Mouse (Mus musculus): Measurements from ENCODE around the gene Mettl23.
A peak's percentile ranks its signal among the peaks of the same experiment; 100 is the strongest.
"Not testable (repeated sequence)": the region's sequence is repeated elsewhere in the genome, so short reads cannot be mapped to it uniquely, and the experiment has no call there.

Gene Mettl23

DNA sequence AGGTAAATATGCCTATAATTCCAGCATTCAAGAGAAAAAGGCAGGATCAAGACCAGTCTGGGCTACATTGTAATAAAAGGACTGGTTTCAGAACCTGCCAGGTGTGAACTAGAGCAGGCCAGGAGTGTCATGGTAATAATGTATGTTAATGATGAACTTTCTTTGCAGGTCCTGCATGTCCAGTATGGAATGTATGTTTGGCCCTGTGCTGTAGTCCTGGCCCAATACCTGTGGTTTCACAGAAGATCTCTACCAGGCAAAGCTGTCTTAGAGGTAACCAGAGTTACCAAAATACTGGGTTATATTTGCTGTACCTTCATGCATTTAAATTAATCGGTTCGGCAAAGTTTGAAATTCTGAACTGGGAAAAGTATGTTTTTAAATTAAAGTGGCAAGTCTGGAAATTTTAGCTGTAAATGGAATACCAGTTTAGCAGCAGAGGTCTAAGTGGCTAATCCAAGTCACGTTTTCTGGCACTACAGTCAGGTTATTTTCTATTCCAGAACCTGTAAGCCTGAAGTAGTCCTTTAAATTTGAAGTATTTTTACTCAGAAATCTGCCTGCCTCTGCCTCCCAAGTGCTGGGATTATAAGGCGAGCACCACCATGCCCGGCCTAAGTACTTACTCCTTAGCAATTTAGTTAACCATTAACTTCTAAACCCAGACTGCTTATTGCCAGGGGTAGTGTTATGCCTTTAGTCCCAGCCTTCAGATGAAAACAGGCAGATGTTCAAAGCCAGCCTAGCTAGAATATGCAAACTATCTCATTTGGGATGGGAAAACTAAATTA, 5.2 kb downstream of the Mettl23 start:
- DNase-seq (ENCODE audit: low read depth, low spot score) = no peak

DNA sequence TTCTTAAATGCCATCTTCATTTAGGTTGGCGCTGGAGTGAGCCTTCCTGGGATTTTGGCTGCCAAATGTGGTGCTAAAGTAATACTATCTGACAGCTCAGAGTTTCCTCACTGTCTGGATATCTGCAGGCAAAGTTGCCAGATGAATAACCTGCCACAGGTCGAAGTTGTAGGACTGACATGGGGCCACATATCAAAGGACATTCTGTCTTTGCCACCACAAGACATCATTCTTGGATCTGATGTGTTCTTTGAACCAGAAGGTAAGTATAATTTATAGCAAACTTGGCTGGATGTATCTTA, 5.8 kb downstream of the Mettl23 start:
- not testable (repeated sequence) for DNase-seq (ENCODE audit: low read depth, low spot score)

DNA sequence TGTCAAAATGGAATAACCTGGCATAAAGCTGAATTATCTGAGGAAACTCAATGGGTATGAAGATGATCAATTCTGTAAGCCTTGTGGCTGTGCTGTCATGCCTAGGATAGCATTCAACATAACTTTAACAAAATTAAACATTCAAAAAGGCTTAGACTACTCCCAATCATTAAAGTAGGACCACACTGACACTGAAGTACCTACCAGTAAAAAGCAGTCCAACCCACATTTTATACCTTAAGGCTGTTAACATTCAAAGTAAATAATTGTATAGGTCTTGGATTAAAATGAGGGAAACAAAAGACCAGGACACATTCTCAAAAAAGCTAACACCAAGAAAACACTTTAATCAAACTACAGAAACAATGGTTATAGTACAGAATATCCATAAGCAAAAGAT, 6.5 kb downstream of the Mettl23 start:
- DNase-seq (ENCODE audit: low read depth, low spot score) = no peak

- DNase-seq (ENCODE audit: low read depth, low spot score) = no peak
Observed at GRCm38 (mm10) chr11:116850085-116850484, 7.0 kb downstream of the Mettl23 start.

- no peak for DNase-seq (ENCODE audit: low read depth, low spot score)
Observed at GRCm38 (mm10) chr11:116850833-116851477, 7.9 kb downstream of the Mettl23 start.

- DNase-seq (ENCODE audit: low read depth, low spot score) = no peak
Observed at GRCm38 (mm10) chr11:116851576-116852290, 8.7 kb downstream of the Mettl23 start.

DNA sequence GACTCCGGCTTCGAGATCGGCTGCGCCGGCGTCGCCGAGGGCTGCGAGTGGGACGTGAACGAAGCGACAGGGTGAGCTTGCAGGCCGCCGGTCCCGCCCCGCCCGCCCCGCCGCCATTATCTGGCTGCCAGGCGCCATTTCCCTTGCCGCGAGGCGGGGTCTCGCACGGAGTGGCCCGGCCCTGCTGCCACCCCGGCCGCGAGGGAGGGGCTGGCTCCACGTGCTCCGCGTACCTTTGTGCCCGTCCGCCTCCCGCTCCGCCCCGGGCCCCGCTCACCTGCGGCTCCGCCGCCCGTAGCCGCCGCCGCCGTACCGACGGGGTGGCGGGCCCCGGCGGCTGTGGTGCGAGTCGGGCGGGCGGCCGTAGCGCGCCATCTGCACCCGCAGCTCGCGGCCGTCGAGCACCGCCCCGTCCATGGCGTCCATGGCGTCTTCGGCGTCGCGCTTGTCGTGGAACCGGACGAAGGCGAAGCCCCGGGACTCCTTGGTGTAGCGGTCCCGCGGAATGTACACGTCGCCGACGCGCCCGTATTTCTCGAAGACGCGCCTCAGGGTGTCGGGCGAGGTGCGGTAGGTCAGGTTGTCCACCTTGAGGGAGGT, 9.3 kb downstream of the Mettl23 start, which contains the start of gene Mfsd11:
Gene Mfsd11 (plus strand): TSS at position 150 of the 600 bp plus-strand sequence.
- no peak for DNase-seq (ENCODE audit: low read depth, low spot score)

GRCm38 (mm10) chr11:116852891-116853511, 9.9 kb downstream of the Mettl23 start, which contains the start of gene Srsf2:
TSS of gene Srsf2 (minus strand) at chr11:116853094.
- DNase-seq (ENCODE audit: low read depth, low spot score) = peak; percentile 85

- peak; percentile 89 for DNase-seq (ENCODE audit: low read depth, low spot score)
Observed at GRCm38 (mm10) chr11:116853512-116853928, 10.4 kb downstream of the Mettl23 start.

DNA sequence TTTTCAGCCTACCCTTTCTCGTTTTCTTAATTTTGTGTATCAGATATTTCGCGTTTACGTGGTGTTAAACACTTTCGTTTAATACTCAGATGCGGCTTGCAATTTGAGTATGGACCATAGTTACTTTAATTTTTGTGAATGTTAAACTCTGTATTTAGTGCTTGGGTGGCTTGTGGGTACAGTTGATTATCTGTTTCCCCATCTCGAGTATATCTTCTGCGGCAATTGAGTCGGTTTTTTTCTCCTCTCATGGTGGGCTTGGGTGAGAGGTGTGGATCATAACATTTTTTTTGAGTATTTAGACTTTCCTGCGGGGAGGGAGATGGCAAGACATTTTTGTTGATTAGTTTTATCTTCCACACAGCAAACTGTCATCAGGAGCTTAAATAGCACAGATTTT, 11.2 kb downstream of the Mettl23 start:
- no peak for DNase-seq (ENCODE audit: low read depth, low spot score)

DNA sequence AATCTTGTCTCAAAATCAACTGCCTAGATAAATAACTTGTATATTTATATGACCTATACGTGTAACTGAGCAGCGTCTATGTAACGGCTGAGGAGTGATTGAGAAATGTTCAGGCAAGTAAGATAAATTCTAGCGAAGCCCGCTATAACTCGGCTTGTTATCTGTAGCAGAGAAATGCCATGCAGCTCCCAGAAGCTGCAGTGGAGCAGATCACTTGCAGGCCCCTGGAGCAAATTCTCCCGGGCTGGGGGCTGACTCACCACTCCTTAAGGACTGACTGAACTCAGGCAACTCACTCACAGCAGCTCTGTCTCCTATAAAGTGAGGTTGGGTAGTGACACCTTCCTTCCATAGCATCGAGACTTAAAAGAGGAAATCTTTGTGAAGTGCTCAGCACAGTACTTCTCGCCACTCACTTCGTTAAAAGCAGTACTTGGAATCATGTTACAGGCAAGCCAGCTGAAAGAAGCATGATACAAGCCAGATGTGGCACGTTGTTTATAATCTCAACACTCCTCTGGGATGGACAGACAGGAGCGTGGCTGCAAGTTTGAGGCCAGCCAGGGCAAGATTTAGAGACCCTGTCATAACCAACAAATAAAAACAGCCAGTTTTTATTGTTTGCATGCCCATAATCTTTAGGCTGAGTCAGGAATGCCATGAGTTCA, 14.2 kb downstream of the Mettl23 start:
- no peak for DNase-seq (ENCODE audit: low read depth, low spot score)

DNA sequence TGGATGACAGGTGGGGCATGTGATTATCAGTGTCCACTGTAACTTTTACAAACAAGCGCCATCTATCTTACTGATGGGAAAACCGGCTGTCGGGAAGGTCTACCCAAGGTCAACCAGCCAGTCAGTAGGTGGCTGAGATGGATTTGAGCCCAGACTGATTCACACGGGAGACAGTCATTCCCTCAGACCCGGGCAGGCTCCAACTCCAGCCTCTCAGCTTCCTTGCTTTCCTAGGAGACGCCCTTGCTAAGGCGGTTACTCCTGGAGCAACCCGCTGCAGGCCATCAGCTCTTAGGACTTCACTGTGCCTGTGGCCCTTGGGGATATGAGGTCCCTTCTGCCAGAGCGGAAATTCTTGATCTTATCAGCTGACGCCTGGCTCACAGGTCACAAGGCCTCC, 21.4 kb downstream of the Mettl23 start:
- DNase-seq (ENCODE audit: low read depth, low spot score) = no peak

GRCm38 (mm10) chr11:116865945-116866585, 23.0 kb downstream of the Mettl23 start:
- no peak for DNase-seq (ENCODE audit: low read depth, low spot score)

- DNase-seq (ENCODE audit: low read depth, low spot score) = no peak
Observed at GRCm38 (mm10) chr11:116868129-116868528, 25.1 kb downstream of the Mettl23 start.

DNA sequence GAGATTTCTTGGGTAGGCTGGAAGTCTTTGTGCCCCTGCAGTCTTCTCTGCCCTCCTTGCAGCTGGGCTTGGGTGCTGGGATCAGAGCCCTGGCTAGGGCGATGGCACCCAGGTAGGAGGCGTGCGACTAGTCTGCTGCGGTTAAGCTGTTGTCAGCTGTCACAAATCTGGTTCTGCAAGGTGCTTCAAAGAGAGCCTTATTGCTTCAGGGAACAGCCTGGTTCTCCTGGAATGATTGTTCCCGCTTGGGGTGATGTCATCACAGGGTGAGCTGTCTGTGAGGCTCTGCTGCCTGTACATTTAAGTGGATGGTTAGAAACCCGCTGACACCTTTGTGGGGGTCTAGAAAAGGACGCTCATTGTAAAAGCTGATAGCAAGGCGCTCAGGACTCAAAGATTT, 26.1 kb downstream of the Mettl23 start:
- no peak for DNase-seq (ENCODE audit: low read depth, low spot score)

- DNase-seq (ENCODE audit: low read depth, low spot score) = no peak
Observed at GRCm38 (mm10) chr11:116869641-116870040, 26.6 kb downstream of the Mettl23 start.

DNA sequence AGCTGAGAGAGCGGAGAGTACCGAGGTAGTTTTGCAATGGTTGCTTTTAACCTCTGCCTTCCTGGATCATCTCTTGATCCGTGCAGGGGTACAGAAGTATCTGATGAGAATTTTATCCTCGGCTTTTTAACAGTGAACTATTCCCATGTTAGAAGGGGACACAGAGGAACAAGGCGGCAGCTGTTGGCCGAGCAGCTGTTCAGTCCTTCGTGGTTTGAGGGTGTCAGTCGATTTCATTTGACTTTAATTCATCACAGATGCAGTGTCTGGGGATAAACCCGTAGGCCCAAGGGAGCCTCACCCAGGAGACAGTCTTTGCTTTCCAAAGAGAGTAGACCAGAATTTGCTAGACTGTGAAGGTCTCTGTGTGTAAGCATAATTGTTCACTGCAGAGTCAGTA, 28.5 kb downstream of the Mettl23 start:
- no peak for DNase-seq (ENCODE audit: low read depth, low spot score)

GRCm38 (mm10) chr11:116873987-116874386, 30.9 kb downstream of the Mettl23 start:
- no peak for DNase-seq (ENCODE audit: low read depth, low spot score)

GRCm38 (mm10) chr11:116878454-116878853, 35.4 kb downstream of the Mettl23 start:
- DNase-seq (ENCODE audit: low read depth, low spot score) = no peak

DNA sequence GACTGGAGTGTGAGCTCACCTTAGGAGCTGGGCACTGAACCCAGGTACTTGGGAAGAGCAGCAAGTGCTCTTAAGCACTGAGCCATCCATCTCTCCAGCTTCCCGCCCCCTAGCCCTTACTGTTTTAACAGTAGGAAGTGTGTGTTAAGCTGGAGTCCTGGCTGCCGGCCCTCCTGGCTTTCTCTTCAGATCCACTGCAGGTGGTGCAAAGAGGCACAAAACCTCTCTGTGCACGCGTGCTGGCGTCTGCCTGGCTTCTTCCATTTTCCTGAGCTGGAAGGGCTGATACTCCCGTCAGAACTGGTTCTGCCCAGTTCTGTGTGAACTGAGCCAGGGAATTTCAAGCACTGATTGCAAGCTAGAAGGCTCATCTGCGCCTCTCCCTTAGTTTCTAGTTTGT, 37.8 kb downstream of the Mettl23 start:
- DNase-seq (ENCODE audit: low read depth, low spot score) = peak; percentile 51

GRCm38 (mm10) chr11:116881440-116881839, 38.4 kb downstream of the Mettl23 start:
- no peak for DNase-seq (ENCODE audit: low read depth, low spot score)
